Mouse (Mus musculus) thymus, postnatal 4 days (tissue): ENCODE data around the gene Mybpc1.
"Not testable (repeated sequence)": the region's sequence is repeated elsewhere in the genome, so short reads cannot be mapped to it uniquely, and the experiment has no call there.

Source experiments
- DNase-seq: peaks from one replicate; pipeline ENCODE4 v3.0.0; 2021

Mybpc1 gene

DNA sequence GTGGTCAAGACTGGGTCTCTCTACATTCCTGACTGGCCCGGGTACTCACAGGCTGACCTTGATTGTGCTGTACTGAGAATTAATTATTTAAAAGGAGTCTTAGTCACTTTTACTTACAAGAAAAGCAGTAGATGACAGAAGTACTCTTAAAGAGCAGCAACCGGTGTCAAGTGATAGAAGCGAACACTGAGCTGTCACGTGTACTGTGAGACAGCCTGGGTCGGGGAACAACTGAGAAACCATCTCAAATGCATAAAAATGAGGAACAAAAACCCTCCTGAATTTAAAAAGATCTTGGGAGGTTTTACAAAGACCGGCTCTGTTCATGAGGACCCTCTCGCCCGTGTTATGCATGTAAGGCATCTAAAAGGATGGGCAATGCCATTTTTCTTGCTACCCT is 112.3 kb downstream of the Mybpc1 start:
- no peak for DNase-seq

DNA sequence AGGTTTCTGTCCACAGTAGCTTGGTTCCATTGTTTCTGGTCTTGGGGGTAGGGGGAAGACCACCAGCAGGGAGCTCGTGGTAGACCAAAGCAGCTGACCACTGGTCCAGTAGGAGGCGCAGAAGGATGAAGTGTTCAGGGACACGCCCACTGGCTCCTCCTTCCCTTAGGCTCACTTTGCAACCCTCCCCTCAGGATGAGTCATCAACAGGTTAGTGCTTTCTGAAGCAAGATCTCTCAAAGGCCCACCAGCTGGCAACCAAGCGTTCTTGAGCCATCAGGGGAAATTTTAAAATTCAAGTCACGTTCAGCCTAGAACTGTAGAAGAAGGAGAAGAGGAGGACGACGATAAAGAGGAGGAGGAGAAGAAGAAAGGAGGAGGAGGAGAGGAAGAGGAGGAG is 113.3 kb downstream of the Mybpc1 start:
- DNase-seq, result no peak

DNA sequence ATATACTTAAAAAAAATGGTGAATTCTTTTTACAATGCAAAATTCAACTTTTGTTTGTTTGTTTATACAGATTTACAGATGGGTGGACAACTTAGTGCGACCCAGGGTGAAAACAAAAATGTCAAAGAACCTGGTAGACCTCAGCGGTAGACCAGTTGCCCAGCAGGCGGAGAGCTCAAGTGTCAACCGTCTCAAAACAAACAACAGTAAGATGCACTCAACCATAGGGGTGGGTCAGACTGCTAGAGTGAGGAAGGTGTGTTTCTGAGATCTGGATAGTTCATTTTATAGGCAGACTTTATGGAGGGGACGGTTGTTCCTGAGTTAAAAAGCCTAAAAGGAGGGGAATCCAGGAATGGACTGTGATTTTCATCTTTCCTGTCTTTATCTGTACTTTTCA is 116.3 kb downstream of the Mybpc1 start:
- DNase-seq, result no peak

DNA sequence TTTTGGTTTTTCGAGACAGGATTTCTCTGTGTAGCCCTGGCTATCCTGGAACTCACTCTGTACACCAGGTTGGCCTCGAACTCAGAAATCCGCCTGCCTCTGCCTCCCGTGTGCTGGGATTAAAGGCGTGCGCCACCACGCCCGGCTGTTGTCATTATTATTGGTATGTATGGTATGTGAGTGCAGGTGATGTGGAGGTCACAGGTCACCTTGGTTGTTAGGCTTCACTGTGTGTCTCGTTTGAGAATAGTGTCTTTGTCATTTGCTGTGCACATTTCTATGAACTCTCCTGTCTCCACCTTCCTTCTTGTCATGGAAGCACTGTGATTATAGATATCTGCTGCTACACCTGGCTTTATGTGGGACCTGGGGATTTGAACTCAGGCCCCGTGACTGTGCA is 122.1 kb downstream of the Mybpc1 start:
- not testable (repeated sequence) for DNase-seq
